Mouse (Mus musculus): ENCODE data around the gene 2210016L21Rik. TPM values are rescaled to one million over a fixed set of nuclear protein-coding genes. Genes with fewer than 3 reads are reported as not detected.
"Not testable (repeated sequence)": the region's sequence is repeated elsewhere in the genome, so short reads cannot be mapped to it uniquely, and the experiment has no call there.

2210016L21Rik gene
- polyA plus RNA-seq, 1 experiment from 2014 or later = 63.3 TPM

DNA sequence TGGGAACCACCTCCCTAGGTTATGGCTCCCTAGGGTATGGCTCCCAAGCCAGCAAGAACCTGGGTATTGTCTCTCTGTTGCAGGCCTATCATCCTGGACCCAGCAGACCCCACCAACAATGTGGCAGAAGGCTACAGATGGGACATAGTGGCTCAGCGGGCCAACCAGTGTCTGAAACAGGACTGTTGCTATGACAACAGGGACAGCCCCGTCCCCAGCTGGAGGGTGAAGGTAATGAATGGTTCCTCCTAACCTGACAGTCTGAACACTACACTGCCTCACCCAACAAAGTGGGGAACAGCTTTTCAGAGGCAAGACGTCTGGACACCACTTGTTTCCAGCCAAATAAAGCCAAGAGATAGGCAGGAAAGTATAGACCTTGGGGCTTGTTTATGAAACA is 6.1 kb upstream of the 2210016L21Rik start:
- ATAC-seq (ENCODE audit: low FRiP score, low TSS enrichment) = no peak
- Histone ChIP-seq H3K4me2 (replicated peaks; ENCODE audit: low read depth, low read length) (no peak overlapping the region), H3K4me3 (ENCODE audit: low read length) (no peak overlapping the region), H3K27ac (ENCODE audit: low read length) (no peak overlapping the region), H3K9ac (replicated peaks; ENCODE audit: low read length) (no peak overlapping the region), H3K4me1 (ENCODE audit: insufficient read depth, low read length) (no peaks in the 10 kb centered on the region), H3K36me3 (ENCODE audit: insufficient read depth, low read length) (no peaks in the 10 kb centered on the region), H3K27me3 (ENCODE audit: insufficient read depth, low read length) (no peaks in the 10 kb centered on the region), H3K9me3 (ENCODE audit: low read length) (no peaks in the 10 kb centered on the region)
- 30% methylated on average over 3 of the region's 3 CpGs for WGBS

DNA sequence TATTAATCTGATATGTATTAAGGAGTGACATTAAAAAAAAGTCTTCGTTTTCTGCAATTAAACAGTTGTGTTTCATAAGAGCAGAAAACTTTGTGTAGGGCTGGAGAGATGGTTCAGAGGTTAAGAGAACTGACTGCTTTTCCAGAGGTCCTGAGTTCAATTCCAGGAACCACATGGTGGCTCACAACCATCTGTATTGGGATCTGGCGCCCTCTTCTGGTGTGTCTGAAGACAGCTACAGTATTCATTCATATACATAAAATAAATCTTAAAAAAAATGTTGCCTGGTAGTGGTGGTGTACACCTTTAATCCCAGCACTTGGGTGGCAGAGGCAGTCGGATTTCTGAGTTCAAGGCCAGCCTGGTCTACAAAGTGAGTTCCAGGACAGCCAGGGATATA is 820 bp upstream of the 2210016L21Rik start:
- not testable (repeated sequence) for H3K27ac ChIP-seq (ENCODE audit: low read length); ATAC-seq (ENCODE audit: low FRiP score, low TSS enrichment); H3K4me1 ChIP-seq (ENCODE audit: insufficient read depth, low read length); H3K9ac ChIP-seq (replicated peaks; ENCODE audit: low read length); H3K4me2 ChIP-seq (replicated peaks; ENCODE audit: low read depth, low read length); H3K9me3 ChIP-seq (ENCODE audit: low read length); H3K27me3 ChIP-seq (ENCODE audit: insufficient read depth, low read length)
- WGBS = 68% methylated on average over 3 of the region's 3 CpGs
- peaks cover 12% of the 10 kb centered on the region for H3K36me3 ChIP-seq (ENCODE audit: insufficient read depth, low read length)
- peak overlapping the region; percentile 90; the same call in 1 of the 2 replicates for H3K4me3 ChIP-seq (ENCODE audit: low read length)

DNA sequence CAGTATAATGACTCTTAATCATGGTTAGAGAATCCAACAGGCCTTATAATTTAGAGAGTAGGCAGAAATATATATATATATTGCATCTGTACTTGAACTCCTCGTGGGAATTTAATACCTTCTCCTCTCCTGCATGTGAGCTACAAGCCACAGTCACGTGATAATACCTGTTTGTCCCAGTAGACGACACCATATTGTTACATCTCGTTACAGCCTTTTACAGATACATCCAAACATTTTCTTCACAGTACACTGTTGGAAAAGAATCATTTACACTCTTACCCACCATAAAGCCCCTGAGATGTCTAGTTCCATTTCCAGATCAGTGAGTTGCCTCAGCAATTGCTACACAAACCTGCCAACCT is 790 bp downstream of the 2210016L21Rik start:
- peak overlapping the region; percentile 90 for H3K4me3 ChIP-seq (ENCODE audit: low read length)
- no peaks in the 10 kb centered on the region for H3K9me3 ChIP-seq (ENCODE audit: low read length)
- peak overlapping the region; percentile 88 for H3K4me2 ChIP-seq (replicated peaks; ENCODE audit: low read depth, low read length)
- H3K36me3 ChIP-seq (ENCODE audit: insufficient read depth, low read length) = peaks cover 27% of the 10 kb centered on the region
- WGBS = 37% methylated on average over 4 of the region's 4 CpGs
- H3K27ac ChIP-seq (ENCODE audit: low read length) = no peak overlapping the region
- H3K27me3 ChIP-seq (ENCODE audit: insufficient read depth, low read length) = no peaks in the 10 kb centered on the region
- peak overlapping the region; percentile 93 for H3K9ac ChIP-seq (replicated peaks; ENCODE audit: low read length)
- H3K4me1 ChIP-seq (ENCODE audit: insufficient read depth, low read length) = peaks cover 6% of the 10 kb centered on the region
- no peak for ATAC-seq (ENCODE audit: low FRiP score, low TSS enrichment)

DNA sequence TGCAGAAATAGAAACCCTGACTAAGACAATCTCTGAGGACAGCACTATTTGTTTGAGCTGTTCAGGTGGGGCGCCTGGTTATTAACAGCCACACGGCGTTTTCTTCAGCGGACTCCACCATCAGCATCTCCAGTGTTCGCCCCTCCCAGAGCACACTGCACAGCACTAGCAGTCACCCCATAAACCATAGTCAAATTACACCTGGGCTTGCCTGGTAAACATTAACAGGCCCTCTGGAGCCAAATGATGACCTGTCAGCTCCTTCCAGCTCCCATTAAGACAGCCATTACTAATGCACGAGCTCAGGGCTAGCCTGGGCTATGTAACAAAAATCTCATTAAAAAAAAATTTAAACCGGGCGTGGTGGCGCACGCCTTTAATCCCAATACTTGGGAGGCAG is 3.1 kb downstream of the 2210016L21Rik start:
- 84% methylated on average over 10 of the region's 10 CpGs for WGBS
- Histone ChIP-seq H3K36me3 (ENCODE audit: insufficient read depth, low read length) (peaks cover 48% of the 10 kb centered on the region), H3K4me3 (ENCODE audit: low read length) (no peak overlapping the region), H3K4me1 (ENCODE audit: insufficient read depth, low read length) (peaks cover 11% of the 10 kb centered on the region), H3K27me3 (ENCODE audit: insufficient read depth, low read length) (no peaks in the 10 kb centered on the region), H3K9me3 (ENCODE audit: low read length) (no peaks in the 10 kb centered on the region), H3K9ac (replicated peaks; ENCODE audit: low read length) (no peak overlapping the region), H3K4me2 (replicated peaks; ENCODE audit: low read depth, low read length) (no peak overlapping the region), H3K27ac (ENCODE audit: low read length) (no peak overlapping the region)
- ATAC-seq (ENCODE audit: low FRiP score, low TSS enrichment) = no peak

DNA sequence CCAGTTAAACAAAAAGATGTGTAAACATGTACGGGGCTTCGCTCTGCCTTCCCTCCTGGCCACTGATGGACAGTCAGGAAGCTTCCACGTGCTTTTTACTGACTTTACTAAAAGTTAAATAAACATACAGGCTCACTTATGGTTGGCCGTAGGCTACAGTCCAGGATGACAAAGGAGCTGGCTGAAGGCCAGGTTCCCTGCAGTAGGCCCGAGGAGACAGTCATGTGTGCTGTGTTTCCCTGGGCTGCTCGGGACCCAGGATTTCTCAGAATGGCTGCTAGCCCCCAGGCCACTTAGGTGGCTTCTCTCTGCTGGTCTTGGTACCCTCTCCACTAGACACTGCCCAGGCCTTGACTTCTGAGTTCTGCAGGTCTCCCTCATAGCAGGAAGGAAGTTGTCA is 6.9 kb downstream of the 2210016L21Rik start:
- 43% methylated on average over 6 of the region's 6 CpGs for WGBS
- Histone ChIP-seq H3K27me3 (ENCODE audit: insufficient read depth, low read length) (no peaks in the 10 kb centered on the region), H3K9ac (replicated peaks; ENCODE audit: low read length) (0 out of 2 replicates have a peak overlapping the region, but pooled peaks have one; percentile 38), H3K36me3 (ENCODE audit: insufficient read depth, low read length) (peaks cover 49% of the 10 kb centered on the region), H3K27ac (ENCODE audit: low read length) (no peak overlapping the region), H3K9me3 (ENCODE audit: low read length) (no peaks in the 10 kb centered on the region), H3K4me2 (replicated peaks; ENCODE audit: low read depth, low read length) (no peak overlapping the region), H3K4me1 (ENCODE audit: insufficient read depth, low read length) (0 out of 2 replicates have a peak, but pooled peaks cover 10% of the 10 kb centered on the region), H3K4me3 (ENCODE audit: low read length) (no peak overlapping the region)
- no peak for ATAC-seq (ENCODE audit: low FRiP score, low TSS enrichment)

DNA sequence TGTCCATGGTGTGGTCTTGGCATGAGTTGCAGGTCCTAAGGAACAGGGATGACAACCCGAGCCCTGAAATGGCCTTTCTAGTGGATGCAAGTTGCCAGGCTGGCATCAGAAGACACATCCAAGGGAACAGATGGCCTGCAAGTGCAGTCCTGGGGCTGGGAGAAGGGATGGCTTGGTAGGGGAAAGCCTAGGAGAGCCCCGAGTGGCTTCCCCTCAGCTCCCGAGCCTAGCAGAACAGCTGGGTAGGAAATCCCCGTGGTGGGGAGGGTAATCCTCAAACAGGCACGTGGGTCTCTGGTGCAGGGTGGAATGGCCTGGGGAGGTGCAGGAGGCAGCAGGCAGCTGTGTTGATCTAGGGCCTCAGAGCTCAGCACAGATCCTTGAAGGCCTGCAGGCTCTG is 7.4 kb downstream of the 2210016L21Rik start:
- Histone ChIP-seq H3K27ac (ENCODE audit: low read length) (no peak overlapping the region), H3K4me1 (ENCODE audit: insufficient read depth, low read length) (0 out of 2 replicates have a peak, but pooled peaks cover 10% of the 10 kb centered on the region), H3K9me3 (ENCODE audit: low read length) (no peaks in the 10 kb centered on the region), H3K36me3 (ENCODE audit: insufficient read depth, low read length) (peaks cover 46% of the 10 kb centered on the region), H3K4me2 (replicated peaks; ENCODE audit: low read depth, low read length) (no peak overlapping the region), H3K27me3 (ENCODE audit: insufficient read depth, low read length) (no peaks in the 10 kb centered on the region), H3K9ac (replicated peaks; ENCODE audit: low read length) (0 out of 2 replicates have a peak overlapping the region, but pooled peaks have one; percentile 38), H3K4me3 (ENCODE audit: low read length) (no peak overlapping the region)
- 70% methylated on average over 5 of the region's 5 CpGs for WGBS
- ATAC-seq (ENCODE audit: low FRiP score, low TSS enrichment) = no peak

DNA sequence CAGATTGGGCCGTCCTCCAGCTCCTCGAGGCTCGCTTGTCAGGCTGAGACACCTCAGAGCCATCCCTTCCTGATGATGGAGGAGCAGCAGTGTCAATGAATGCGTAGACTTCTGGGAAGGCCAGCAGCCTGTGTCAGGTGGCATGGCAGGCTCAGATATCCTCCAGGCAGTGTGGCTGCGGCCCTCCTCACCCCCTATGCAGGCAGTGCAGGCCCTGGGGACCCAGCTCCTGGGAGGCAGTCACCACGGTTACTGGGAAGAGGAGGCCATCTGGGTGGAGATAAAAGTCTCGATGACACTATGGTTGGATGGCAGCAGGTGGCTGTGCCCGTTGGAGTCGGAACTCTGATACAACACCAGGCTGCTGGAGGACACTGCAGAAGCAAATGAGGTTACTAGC is 7.9 kb downstream of the 2210016L21Rik start:
- Histone ChIP-seq H3K4me1 (ENCODE audit: insufficient read depth, low read length) (0 out of 2 replicates have a peak, but pooled peaks cover 10% of the 10 kb centered on the region), H3K4me2 (replicated peaks; ENCODE audit: low read depth, low read length) (no peak overlapping the region), H3K9me3 (ENCODE audit: low read length) (no peaks in the 10 kb centered on the region), H3K36me3 (ENCODE audit: insufficient read depth, low read length) (peaks cover 46% of the 10 kb centered on the region), H3K27me3 (ENCODE audit: insufficient read depth, low read length) (no peaks in the 10 kb centered on the region), H3K9ac (replicated peaks; ENCODE audit: low read length) (no peak overlapping the region), H3K27ac (ENCODE audit: low read length) (no peak overlapping the region), H3K4me3 (ENCODE audit: low read length) (no peak overlapping the region)
- ATAC-seq (ENCODE audit: low FRiP score, low TSS enrichment) = no peak
- WGBS = 78% methylated on average over 9 of the region's 9 CpGs

DNA sequence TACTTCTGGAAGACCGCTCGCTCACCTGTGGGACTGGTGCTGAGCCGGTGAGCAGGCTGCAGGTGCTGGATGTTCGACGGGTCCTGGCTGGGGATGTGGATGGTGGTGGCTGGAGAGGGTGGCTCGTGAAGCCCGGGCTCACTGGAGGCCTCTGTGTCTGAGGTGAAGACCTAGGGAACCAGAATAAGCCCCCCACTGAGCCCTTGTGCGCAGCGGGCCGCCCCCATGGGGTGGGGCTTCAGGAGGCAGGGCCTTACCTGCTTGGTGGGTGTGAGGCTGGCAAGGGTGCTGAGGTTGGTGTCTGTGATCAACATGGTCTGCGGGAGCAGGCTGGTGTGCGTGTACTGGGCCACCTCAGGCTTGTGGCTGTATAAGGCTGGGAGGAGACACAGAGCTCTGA is 8.7 kb downstream of the 2210016L21Rik start:
- Histone ChIP-seq H3K4me1 (ENCODE audit: insufficient read depth, low read length) (0 out of 2 replicates have a peak, but pooled peaks cover 10% of the 10 kb centered on the region), H3K27me3 (ENCODE audit: insufficient read depth, low read length) (no peaks in the 10 kb centered on the region), H3K9me3 (ENCODE audit: low read length) (no peaks in the 10 kb centered on the region), H3K9ac (replicated peaks; ENCODE audit: low read length) (no peak overlapping the region), H3K4me3 (ENCODE audit: low read length) (no peak overlapping the region), H3K4me2 (replicated peaks; ENCODE audit: low read depth, low read length) (no peak overlapping the region), H3K27ac (ENCODE audit: low read length) (no peak overlapping the region), H3K36me3 (ENCODE audit: insufficient read depth, low read length) (peaks cover 43% of the 10 kb centered on the region)
- no peak for ATAC-seq (ENCODE audit: low FRiP score, low TSS enrichment)
- WGBS = 72% methylated on average over 12 of the region's 12 CpGs

DNA sequence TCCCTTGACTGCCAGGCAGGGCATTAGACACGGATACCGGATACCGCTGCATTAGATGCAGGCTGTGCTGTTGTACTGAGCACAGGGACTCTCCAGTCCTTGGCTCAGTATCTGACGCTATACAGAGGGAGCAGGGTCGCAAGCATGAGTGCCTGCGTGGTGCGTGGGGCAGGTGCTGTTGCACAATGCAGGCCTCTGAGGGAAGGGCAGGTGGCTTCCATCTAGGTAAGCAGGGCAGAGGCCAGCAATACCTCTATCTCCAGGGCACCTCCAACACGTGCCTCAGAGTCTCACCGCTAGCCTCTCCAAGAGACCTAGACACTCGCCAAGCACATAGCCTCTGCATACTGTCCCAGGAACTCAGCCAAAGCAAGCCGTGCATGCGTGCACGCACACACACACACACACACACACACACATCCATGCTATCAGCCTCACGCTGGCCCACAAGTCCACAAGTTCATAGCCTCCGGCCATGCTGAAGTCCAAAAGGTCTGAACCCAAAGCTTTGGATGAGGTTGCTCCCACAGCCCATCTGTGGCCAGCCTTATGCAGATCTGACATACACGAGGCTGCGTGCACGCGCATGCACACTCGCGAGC is 9.4 kb downstream of the 2210016L21Rik start:
- no peak overlapping the region for H3K9ac ChIP-seq (replicated peaks; ENCODE audit: low read length)
- peak; percentile 28; the same call in 1 of the 2 replicates for ATAC-seq (ENCODE audit: low FRiP score, low TSS enrichment)
- no peak overlapping the region for H3K4me2 ChIP-seq (replicated peaks; ENCODE audit: low read depth, low read length)
- no peaks in the 10 kb centered on the region for H3K27me3 ChIP-seq (ENCODE audit: insufficient read depth, low read length)
- H3K9me3 ChIP-seq (ENCODE audit: low read length) = no peaks in the 10 kb centered on the region
- H3K4me1 ChIP-seq (ENCODE audit: insufficient read depth, low read length) = 0 out of 2 replicates have a peak, but pooled peaks cover 10% of the 10 kb centered on the region
- H3K4me3 ChIP-seq (ENCODE audit: low read length) = no peak overlapping the region
- 71% methylated on average over 21 of the region's 21 CpGs for WGBS
- peaks cover 36% of the 10 kb centered on the region for H3K36me3 ChIP-seq (ENCODE audit: insufficient read depth, low read length)
- H3K27ac ChIP-seq (ENCODE audit: low read length) = no peak overlapping the region

DNA sequence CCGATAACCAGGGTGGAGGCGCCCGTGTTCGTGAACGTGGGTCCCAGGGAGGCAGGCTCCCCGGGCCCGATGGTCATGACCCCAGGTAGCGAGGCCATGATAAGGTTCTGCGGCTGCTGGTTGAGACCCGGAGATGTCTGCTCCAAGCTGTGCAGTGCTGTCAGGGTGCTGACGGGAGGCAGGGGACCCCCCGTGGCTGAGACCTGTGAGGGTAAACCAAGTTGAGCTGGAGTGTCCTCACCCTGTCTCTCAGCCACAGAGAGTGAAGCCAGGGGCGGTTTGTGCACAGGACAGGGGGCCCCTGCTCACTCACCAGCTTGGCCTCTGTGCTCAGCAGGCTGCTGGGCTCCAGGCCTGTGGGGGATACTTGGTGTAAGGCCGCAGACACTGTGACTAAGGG is 11.4 kb downstream of the 2210016L21Rik start:
- Histone ChIP-seq H3K36me3 (ENCODE audit: insufficient read depth, low read length) (peaks cover 17% of the 10 kb centered on the region), H3K27me3 (ENCODE audit: insufficient read depth, low read length) (no peaks in the 10 kb centered on the region), H3K4me2 (replicated peaks; ENCODE audit: low read depth, low read length) (no peak overlapping the region), H3K9me3 (ENCODE audit: low read length) (no peaks in the 10 kb centered on the region), H3K27ac (ENCODE audit: low read length) (no peak overlapping the region), H3K4me1 (ENCODE audit: insufficient read depth, low read length) (0 out of 2 replicates have a peak, but pooled peaks cover 10% of the 10 kb centered on the region), H3K4me3 (ENCODE audit: low read length) (no peak overlapping the region), H3K9ac (replicated peaks; ENCODE audit: low read length) (no peak overlapping the region)
- no peak for ATAC-seq (ENCODE audit: low FRiP score, low TSS enrichment)
- 83% methylated on average over 14 of the region's 14 CpGs for WGBS

Measured in kidney, embryonic 16.5 days (tissue).